Mouse (Mus musculus) kidney, postnatal 25 days (tissue): ENCODE data around the gene Mrps7.

Experiments used
- DNase-seq, 2 experiments: peaks; one replicate each; pipeline ENCODE4 v3.0.0; 2021; ENCODE audit warnings: mixed read lengths in 2 of 2

The Mrps7 gene

DNA sequence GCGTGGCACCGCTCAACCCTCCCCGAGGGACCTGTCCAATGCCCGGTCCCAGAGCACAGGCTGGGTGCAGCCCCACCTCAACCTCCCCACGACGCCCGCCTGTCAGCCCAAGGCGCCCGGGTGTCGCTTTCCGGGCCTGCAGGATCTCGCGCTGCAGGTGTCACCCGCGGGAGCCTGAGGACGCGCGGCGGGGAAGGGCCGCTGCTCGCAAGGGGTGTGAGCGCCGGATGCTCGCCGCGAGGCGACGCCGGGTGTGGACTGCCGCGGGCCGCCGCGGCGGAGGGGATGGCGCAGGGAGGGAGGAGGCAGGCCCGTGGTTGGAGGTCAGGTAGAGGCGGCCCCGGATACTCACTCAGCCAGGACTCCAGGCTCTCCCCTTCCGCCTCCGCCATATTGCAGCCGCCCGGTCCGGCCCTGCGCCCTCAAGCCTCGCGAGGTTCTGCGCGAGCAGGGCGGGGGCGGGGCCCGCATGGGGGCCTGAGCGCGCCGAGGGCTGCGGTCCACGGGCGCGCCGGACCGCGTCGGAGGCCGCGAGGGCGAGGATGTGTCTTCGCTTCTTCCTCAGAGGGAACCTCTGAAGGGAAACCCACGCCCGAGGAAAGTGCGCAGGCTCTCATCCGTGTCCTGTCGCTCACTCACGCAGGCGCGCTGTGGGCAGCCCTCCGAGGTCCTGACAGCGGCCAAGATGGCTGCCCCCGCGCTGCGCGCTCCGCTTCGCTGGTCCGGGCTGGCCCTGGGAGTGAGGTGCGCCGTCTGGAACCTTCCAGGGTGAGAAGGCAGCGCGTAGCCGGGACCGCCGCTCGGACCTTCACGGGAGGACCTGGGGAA, at the start of gene Mrps7, which contains the start of gene Gga3:
Gene Mrps7 (plus strand): TSS at position 450 of the 828 bp plus-strand sequence.
Gene Gga3 (minus strand): TSS at position 576 of the 828 bp plus-strand sequence.
- DNase-seq = peak; percentile 92 to 96

DNA sequence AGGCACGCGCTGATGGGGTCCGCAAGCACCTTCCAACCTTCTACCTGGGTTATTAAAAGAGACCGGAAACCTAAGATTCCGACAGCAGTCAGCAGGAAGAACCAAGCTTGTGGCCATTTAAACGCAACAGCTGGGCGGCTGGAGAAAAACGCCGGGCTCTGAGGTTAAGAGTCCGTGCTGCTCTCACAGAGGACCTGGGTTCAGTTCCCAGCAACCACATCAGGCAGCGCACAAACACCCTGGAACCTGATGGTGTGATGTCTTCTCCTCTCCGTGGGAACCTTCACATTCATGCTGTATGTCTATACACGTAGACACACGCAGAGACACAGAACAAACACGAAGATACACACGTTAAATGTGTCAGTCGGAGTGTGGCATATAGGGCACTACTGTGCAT, 48.0 kb upstream of the Mrps7 start:
- no peak for DNase-seq

DNA sequence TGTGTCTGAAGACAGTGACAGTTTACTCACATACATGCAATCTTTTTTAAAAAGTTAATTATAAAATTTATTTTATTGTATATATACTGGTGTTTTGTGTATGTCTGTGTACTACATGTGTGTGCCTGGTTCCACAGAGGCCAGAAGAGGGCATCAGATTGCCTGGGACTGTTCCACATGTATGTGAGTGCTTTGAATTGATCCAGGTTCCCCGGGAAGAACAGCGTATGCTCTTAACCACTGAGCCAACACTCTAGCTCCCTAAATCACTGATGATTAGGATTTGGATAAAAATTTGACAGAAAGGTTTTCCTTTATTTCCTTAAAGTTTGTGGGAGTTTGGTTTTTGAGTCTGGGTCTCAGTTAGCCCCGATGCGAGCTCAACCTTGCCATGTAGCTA, 40.3 kb upstream of the Mrps7 start:
- no peak for DNase-seq

DNA sequence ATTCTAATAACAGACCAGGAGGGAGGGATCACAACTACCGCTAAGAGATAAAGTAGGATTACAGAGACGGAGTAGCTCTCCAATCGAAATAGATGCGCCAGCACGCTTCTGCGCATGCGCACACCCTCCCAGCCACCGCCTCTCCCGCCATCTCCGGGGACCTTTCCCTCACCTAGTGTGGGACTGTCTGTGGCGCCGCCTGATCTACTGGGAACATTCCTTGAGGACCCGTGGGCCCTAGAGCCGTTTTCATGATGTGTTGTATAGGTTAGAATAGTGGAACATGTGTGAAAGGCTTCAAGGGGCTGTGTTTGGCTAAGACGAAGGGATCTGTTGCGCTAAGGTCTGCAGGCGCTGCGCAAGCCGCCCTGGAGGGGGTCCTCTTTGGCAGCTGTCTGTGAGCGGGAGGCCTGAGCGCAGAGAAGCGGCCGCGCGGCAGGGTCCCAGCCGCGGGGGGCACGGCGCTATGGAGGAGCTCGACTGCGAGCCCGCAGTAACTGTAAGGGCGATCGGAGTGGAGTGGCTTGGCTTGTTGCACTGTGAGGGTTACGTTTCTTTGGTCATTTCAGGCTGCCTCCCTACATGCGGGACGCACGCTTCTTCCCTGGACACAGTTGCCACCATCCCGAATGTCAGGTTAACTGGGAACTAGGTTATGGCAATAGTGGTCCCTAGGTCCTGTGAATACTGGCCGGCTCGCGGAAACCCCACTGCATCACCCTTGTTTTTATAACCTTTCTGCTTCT, 39.5 kb upstream of the Mrps7 start, which contains the start of gene Nup85:
Gene Nup85 (plus strand): TSS at position 371 of the 746 bp plus-strand sequence.
- peak; percentile 98 for DNase-seq

DNA sequence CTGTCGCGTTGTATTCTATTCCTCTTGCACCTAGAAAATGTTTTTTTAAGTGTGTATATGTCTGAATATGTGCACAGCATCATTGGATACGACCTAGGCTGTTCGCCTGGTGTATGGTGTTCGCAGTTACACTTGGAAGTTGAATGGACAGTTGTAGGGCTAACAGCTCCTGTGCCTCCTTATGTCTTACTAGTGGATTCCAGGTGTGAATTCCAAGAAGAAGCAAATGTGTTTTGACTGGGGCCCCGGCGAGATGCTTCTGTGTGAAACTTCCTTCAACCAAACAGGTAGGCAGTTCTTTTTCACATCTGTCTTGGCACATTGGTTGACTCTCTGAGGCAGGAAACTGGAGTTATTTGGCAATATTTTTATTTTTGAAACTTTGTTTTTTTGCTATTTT, 38.8 kb upstream of the Mrps7 start:
- DNase-seq = no peak

DNA sequence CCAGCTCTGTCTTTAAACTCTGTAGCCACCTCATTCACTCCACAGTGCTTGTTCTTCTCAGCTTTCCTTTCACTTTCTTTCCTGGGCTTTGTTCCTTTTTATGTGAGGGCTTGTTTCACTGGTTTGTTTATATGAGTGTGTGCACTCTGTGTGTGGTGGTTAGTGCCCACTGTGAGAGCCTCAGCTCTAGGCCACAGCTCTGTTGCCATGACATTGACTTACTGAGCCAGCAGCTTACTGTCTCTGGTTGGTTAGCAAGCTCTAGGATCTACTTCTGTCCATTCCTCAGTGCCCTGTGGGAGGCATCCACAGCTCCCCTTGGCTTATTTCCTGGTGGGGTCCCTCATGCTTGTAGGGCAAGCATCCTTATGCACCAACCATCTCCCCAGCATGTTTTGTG, 24.6 kb upstream of the Mrps7 start:
- no peak for DNase-seq

DNA sequence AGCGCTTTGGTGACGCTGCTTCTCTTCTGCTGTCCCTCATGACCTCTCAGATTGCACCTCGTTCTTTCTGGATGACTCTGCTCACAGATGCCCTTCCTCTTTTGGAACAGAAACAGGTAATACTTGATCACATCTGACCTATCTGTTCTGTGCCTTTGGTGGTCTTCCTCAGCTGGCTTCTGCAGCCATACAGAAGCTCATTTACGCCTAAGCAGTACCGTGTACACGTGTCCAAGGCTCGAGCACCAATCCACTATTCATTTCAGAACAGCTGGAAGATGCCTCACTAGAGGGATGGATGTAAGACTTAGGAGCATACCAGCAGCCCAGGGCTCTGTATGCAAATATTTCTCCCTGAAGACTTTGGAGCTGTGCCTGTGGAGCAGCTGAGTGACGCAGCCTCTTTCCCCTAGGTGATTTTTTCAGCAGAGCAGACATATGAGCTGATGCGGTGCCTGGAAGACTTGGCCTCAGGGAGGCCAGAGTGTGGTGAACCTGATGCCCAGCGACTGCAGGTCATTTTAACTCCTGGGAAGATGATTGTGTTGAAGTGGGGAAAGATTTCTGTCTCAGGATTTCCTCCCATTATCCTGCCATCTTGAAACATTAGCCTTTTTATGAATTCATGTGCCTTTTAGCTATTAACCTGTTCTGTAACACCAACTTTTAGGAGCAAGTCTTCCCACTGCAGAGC, 20.7 kb upstream of the Mrps7 start:
- peak in 1 of 2 experiments; percentile 10 for DNase-seq

DNA sequence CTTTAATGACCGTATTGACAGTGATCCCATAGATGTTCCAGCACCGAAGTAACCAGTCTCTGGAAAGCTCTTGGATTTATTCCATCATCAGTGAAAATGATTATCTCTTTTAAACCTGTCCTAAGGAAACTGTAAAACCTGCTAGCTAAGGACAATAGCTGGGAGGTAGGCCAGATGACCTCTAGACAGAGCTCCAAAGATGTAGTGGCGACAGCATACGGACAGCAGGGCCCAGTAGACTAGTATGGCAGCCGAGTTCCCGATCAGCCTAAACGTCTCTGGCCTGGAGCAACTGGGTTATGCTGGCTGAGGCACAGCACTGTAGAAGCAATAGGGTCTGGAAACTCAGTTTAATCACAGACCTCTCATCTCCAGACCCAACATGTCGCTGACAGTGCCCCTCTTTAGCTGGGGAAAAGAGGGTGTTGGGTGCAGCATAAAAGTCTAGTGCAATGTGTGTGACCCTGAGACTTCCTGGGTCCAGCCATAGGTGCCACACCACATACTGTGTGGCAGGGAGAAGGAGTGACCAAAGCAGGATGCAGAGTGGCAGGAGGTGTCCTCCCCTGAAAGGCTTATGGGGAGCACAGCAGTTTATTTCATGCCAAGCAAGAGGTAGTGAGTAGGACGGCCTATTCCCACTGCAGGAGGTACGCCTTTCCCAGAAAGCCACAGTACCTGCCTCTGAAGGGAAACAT, 19.2 kb upstream of the Mrps7 start:
- DNase-seq = peak in 1 of 2 experiments; percentile 8

DNA sequence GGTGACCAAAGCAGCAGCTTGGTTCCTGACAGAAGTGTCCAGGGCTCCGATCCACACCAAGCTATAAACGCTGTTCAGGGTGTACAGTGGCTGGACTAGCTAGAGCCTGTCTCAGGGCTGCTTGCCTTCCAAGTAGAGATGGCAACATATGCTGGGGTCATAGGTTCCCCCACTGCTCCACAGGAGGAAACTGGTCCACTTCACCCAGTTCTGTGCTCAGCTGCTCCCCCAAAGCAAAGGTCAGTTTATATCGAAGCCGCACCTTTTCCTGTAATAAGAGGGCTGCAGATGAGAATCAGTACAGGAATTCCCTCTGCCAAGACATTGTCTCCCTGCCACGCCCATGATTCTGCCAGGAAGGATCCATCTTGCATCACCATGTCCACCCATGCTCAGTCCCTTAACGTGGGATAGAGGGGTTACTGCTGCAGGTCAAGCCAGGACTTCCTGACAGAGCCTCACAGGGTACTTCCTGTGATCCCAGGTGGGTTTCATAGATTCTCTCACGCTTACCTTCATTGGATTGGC, 18.1 kb upstream of the Mrps7 start:
- DNase-seq = peak in 1 of 2 experiments; percentile 34

DNA sequence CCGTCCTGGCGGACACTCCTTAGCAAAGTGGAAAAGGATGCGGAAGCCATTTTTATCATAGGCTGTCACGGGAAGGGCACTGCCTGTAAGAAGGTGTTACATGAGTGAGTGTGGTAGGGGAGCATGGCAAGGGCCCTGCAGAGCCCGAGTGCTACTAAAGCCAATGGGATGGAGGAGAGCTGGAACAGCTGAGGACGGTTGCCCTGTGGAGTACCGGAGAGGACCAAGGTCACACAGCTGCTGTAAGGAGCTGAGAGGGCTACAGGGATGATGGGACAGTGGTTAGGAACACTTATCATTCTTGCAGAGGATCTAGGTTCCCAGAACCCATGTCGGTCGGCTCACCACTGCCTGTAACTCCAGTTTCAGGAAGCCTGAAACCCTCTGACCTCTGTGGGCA, 17.3 kb upstream of the Mrps7 start:
- DNase-seq = peak in 1 of 2 experiments; percentile 28

DNA sequence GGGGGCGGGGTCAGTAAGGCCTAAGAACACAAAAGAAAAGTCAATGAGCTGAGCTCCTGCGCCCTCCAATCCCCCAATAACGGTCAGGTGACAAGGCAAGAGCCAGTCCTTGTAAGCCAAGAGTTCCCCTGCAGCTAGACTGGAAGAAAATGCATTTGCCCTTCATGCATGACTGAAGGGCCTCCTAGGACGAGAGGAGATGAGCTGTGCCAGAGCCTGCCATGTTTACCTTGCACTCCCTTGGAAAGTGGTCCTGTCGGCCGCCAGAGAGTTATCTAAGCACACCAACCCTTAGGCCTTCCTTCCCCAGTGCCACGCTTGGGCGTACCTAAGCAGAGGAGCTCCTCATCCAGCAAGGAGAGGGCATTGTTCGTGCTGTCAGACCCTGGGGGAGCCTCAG, 15.7 kb upstream of the Mrps7 start:
- DNase-seq = peak in 1 of 2 experiments; percentile 44

DNA sequence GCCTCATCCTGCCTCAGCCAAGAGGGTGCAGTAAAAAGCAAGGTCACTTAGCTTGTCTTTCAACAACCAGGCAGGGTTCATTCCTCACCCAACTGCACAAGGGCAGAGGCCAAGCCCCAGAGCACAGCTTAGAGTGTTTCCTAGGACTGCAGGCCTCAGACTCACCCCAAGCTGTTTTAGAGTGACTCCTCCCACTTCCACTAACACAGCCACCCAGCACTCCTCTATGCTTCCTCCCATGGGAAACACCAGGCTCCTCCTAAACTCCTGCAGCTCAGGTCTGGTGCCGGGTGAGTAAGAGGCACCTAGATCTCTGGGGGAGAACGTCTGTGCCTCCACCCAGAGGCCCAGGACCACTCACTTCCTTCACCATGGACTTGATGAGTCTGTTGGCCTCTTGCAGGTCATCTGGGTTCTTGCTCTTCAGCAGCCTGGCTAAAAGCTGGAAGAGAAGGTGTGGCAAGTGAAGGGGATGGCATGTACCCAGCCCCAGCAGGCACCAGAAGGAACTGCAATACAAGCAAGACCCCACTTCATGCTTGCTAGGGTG, 13.1 kb upstream of the Mrps7 start:
- no peak for DNase-seq

DNA sequence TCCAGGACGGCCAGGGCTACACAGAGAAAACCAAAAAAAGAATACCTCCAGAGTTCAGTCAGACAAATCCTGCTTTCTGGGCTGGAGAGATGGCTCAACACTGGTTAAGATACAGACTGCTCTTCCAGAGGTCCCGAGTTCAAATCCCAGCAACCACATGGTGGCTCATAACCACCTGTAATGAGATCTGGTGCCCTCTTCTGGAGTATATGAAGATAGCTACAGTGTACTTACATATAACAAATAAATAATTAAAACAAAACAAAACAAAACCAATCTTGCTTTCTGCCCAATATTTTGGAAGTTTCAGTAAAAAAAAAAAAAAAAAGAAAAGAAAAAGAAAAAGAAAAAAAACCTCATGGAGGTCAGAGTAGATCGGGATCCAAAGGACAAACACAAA, 8.5 kb upstream of the Mrps7 start:
- no peak for DNase-seq

DNA sequence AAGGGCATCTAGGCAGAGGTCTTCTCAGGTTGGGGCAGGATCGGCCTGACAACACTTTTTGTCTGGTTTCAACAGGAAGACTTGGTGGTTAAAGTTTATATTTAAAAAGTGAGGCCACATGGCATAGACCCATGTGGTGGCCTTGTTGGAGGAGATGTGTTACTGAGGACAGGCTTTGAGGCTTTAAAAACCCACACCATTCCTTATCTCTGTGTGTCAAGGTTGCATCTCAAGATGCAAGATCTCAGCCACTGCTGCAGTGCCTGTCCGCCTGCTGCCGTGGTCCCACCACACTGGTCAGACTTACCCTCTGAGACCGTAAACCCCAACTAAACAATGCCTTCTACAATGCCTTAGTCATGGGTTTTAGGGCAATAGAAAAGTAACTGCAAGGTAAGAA, 5.4 kb upstream of the Mrps7 start:
- peak in 1 of 2 experiments; percentile 14 for DNase-seq

DNA sequence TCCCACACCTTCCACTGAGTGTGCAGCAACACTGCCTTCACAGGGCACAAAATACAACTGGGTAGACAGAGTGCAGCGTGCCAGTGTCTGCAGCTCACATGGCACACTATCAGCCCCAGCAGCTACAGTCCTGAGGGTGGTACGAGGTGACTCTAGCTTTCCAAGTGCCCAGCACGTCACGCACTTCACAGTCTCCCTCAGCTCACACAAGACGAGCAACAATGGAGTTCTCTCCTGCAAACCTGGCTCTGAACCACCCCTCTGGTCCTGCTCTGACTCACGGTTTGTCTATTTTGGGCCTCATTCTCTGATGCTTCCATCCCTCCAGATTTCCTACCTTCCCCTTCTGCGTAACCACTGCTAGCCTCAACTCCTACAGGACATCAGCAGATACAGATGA, 4.0 kb upstream of the Mrps7 start:
- peak in 1 of 2 experiments; percentile 26 for DNase-seq

DNA sequence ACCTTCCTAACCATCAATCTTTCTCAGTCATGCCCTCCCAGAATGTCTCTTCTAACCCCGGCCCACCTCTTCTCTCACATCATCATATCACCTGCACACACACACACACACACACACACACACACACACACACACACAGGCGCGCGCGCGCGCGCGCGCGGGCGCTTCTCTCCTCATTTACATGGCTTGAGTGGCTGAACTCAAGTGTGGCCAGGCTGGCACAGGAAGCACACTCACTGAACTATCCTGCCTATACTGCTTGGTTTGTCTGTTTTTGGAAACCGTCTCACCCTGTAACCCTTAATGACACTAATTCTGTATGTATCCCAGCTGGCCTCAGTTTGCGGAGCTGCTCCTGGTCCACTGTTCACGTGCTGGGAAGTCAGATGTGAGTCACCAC, 3.0 kb upstream of the Mrps7 start:
- no peak for DNase-seq

DNA sequence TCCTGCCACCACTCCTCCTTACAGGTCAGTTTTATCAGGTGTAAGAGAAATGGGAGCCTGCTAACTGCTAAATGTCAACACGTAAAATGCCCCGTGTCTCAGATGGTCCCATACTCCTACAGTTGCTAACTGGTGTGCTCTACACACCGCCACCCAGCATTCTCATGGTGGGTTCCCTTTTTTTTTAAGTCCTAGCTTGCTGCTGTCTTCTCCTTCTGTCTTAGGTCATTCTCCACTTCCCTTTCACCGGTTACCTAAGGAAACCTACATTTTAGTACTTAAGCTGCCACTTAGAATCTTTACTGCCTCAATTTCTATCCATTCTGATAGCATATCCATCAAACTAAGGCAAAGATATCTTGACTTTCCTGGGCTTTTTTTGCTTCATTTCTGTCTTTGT, 2.6 kb upstream of the Mrps7 start:
- no peak for DNase-seq

DNA sequence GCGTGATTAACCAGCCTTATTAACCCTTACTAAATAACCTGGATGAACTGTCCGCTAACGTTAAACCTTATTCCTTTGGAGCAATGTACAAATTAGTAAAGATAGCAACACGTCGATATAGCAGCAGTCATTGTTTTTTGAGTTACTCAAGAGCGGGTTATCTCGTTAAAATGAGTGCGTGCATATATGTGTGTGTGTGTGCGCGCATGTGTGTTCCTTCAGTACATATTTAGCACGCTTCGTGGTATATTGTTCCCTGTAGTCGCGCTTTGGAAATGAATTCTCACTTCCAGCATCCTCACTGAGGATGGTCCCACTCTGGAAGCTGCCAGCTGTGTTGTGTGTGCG, 623 bp upstream of the Mrps7 start:
- no peak for DNase-seq

DNA sequence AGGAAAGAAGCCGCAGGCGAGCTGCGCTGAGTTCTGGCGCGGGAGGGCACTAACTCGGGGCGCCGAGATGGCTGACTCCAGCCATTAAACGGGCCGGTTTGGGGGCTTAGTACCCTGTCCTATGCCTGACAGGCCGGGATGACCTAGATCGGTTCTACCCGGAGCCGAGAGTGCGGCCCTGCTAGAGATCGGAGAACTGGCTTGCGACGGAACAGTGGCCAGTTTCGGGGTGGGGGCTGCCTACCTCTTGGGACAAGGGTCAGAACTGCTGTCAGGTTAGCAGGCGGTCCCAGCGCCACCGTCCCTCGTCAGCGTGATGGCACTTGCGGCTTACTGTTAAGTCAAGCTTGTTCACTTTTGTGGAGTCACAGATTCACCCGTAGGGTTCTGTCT, 575 bp downstream of the Mrps7 start:
- peak in 1 of 2 experiments; percentile 74 for DNase-seq

DNA sequence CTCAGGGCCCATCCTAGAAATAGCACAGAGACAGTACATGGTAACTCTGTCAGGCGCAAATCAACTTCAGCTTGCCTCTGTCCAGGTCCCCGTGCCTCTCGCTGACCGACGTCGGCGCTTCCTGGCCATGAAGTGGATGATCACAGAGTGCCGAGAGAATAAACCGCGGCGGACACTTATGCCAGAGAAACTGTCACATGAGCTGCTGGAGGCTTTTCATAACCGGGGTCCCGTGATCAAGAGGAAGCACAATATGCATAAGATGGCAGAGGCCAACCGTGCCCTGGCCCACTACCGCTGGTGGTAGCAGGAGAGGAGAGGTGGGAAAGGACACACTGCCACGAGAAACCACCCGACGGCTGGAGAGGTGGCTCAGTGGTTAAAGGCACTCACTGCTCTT, 3.0 kb downstream of the Mrps7 start:
- DNase-seq = no peak

DNA sequence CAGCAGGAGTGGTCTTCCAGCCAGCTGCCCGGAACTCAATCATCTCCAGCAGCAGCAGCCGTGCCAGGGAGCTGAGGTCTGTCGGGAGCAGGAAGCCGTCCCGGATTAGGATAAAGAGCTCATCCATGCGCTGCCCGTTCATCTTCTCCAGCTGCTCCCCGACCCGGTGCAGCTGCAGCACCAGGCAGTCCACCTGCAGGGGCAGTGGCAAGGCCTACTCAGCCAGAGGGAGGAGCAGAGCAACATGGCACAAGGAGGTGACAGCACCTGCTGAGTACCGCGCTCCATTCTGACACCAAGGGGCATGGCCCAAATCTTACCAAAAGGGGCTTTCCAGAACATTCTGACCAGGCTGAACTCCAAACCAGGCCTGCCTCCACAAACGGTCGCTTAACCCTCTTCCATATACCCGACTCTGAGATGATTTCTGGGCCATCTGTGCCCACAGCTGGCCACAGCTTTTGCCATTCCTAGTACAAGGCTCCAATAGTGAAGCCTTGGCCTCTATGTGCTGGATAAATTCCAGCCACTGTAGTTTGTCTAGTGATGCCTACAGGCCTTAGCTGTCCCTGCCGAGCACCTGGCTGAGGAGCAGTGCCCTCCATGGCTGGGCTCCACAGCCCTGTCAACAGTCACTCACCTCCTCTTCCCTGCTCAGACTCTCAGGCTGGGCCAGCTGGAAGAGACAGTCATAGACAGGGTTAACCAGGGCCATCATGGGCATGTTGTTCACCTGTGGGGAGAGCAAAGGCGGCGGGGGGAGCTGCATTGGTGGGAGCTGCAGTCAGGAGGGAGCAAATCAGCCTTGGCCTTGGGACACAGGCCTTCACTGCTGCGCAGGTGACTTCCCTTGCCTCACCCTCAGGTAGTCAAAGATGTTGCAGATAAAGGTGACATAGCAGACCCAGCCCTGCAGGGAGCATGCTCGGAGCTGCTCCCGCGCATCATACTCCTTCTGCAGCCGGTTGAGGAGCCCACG, 5.0 kb downstream of the Mrps7 start:
- no peak for DNase-seq
